Mouse (Mus musculus) limb, embryonic 12.5 days (tissue): ENCODE data around the gene Zfhx2. TPM values are rescaled to one million over a fixed set of nuclear protein-coding genes. Genes with fewer than 3 reads are reported as not detected.
A peak's percentile ranks its signal among the peaks of the same experiment; 100 is the strongest.

Source experiments
- ATAC-seq: fragments of 200-750 bp; cut with Nextera tagmentation; 2 replicates; pipeline ENCODE4 v1.8.0; 2017; ENCODE audit warnings: low read depth, moderate TSS enrichment; ENCODE audit not compliant: insufficient number of reproducible peaks, insufficient read depth, low FRiP score, low TSS enrichment
- H3K27ac ChIP-seq: fragments of 300-500 bp; sonication (generic); 2 replicates; pipeline ENCODE4 v1.5.1; 2016; ENCODE audit warnings: mild to moderate bottlenecking, moderate library complexity
- H3K27me3 ChIP-seq: fragments of 300-500 bp; sonication (generic); 2 replicates; pipeline ENCODE4 v1.6.1; 2016; ENCODE audit warnings: mild to moderate bottlenecking, moderate library complexity
- H3K36me3 ChIP-seq: fragments of 300-500 bp; sonication (generic); 2 replicates; pipeline ENCODE4 v1.6.1; 2016; ENCODE audit warnings: mild to moderate bottlenecking, moderate library complexity
- H3K4me1 ChIP-seq: fragments of 300-500 bp; sonication (generic); replicated peaks from 2 replicates; pipeline ENCODE4 v1.6.1; 2016
- H3K4me2 ChIP-seq: fragments of 300-500 bp; sonication (generic); 2 replicates; pipeline ENCODE4 v1.6.1; 2016; ENCODE audit warnings: mild to moderate bottlenecking, moderate library complexity
- H3K4me3 ChIP-seq: fragments of 300-500 bp; sonication (generic); replicated peaks from 2 replicates; pipeline ENCODE4 v1.5.1; 2016; ENCODE audit warnings: mild to moderate bottlenecking
- H3K9ac ChIP-seq: fragments of 300-500 bp; sonication (generic); replicated peaks from 2 replicates; pipeline ENCODE4 v1.6.1; 2016; ENCODE audit warnings: mild to moderate bottlenecking, moderate library complexity
- H3K9me3 ChIP-seq: fragments of 300-500 bp; sonication (generic); 2 replicates; pipeline ENCODE4 v1.6.1; 2016; ENCODE audit warnings: mild to moderate bottlenecking, moderate library complexity
- WGBS: fragments of 180-500 bp; shearing (Covaris S2); methylation state at CpG from one replicate; pipeline ENCODE4 v1.1.7; 2016; 5-methylcytosine and 5-hydroxymethylcytosine counted together
- polyA plus RNA-seq: library from polyadenylated mRNA; unstranded; fragments of >200 nt; fragmentation: Nextera tagmentation; extraction: Ambion mirVana; gene quantifications from 2 replicates; pipeline ENCODE4 v1.2.1, GENCODE M21; 2016

Zfhx2 gene
- polyA plus RNA-seq, 1 experiment from 2014 or later, result 6.9 TPM

- Histone ChIP-seq H3K36me3 (no peaks in the 10 kb centered on the region), H3K9me3 (no peaks in the 10 kb centered on the region), H3K4me1 (peaks cover 23% of the 10 kb centered on the region), H3K4me2 (peak overlapping the region; percentile 71), H3K27ac (0 out of 2 replicates have a peak overlapping the region, but pooled peaks have one; percentile 42), H3K4me3 (peak overlapping the region; percentile 56), H3K27me3 (peaks cover 3% of the 10 kb centered on the region; the same call in 1 of the 2 replicates), H3K9ac (peak overlapping the region; percentile 79)
- no peak for ATAC-seq
- 3% methylated on average over 34 of the region's 34 CpGs for WGBS
These were observed 787 bp downstream of the Zfhx2 start for GRCm38 (mm10) chr14:55091209-55091865.

- no peak for ATAC-seq
- Histone ChIP-seq H3K36me3 (no peaks in the 10 kb centered on the region), H3K4me3 (no peak overlapping the region), H3K9me3 (no peaks in the 10 kb centered on the region), H3K27me3 (peaks cover 3% of the 10 kb centered on the region; the same call in 1 of the 2 replicates), H3K4me1 (peaks cover 14% of the 10 kb centered on the region), H3K4me2 (no peak overlapping the region), H3K27ac (no peak overlapping the region), H3K9ac (no peak overlapping the region)
- 47% methylated on average over 13 of the region's 13 CpGs for WGBS
These were observed 2.8 kb downstream of the Zfhx2 start for GRCm38 (mm10) chr14:55089199-55089947.

GRCm38 (mm10) chr14:55086009-55086514 is 6.1 kb downstream of the Zfhx2 start:
- peaks cover 10% of the 10 kb centered on the region for H3K4me1 ChIP-seq
- H3K4me3 ChIP-seq, result no peak overlapping the region
- no peaks in the 10 kb centered on the region; the same call in 1 of the 2 replicates for H3K27me3 ChIP-seq
- H3K27ac ChIP-seq, result no peak overlapping the region
- ATAC-seq, result no peak
- H3K36me3 ChIP-seq, result no peaks in the 10 kb centered on the region
- H3K9me3 ChIP-seq, result no peaks in the 10 kb centered on the region
- no peak overlapping the region for H3K4me2 ChIP-seq
- H3K9ac ChIP-seq, result no peak overlapping the region
- WGBS, result 80% methylated on average over 6 of the region's 6 CpGs

DNA sequence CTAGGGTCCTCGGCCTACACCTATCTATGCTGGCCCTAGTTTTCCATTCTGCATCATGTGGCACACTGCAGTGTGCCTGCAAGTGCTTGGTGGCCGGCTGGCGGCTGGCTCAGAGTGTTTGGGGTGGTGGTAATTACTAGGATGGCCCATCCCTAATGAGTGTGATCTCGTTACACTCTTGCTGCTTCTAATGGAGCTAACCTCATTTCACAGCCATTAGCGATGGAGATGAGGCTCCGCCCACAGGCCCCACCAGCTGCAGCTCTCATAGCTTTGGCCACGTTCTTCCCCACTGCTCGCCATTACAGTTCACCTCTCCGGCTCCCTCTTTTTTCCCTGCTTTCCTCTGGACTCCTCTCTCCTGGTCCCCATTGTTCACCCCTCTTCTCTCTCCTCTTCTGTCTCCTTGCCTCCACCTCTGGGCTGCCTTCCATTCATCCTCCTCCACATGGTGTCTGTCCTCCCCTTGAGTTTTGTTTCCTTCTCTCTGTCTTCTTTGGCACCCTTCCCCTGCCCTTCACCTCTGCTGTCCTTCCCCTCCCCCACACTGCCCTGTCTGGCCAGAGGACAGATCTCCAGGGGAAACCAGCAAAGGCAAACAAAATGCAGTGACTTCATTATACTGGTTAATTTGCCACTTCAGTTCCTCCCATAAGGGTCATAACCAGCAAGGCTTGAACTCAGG is 6.7 kb downstream of the Zfhx2 start:
- no peak overlapping the region for H3K27ac ChIP-seq
- peaks cover 6% of the 10 kb centered on the region; the same call in 1 of the 2 replicates for H3K4me1 ChIP-seq
- H3K36me3 ChIP-seq, result no peaks in the 10 kb centered on the region
- no peaks in the 10 kb centered on the region for H3K27me3 ChIP-seq
- H3K4me3 ChIP-seq, result no peak overlapping the region
- no peak for ATAC-seq
- no peak overlapping the region for H3K9ac ChIP-seq
- no peaks in the 10 kb centered on the region for H3K9me3 ChIP-seq
- WGBS, result 31% methylated on average over 9 of the region's 9 CpGs
- H3K4me2 ChIP-seq, result no peak overlapping the region

DNA sequence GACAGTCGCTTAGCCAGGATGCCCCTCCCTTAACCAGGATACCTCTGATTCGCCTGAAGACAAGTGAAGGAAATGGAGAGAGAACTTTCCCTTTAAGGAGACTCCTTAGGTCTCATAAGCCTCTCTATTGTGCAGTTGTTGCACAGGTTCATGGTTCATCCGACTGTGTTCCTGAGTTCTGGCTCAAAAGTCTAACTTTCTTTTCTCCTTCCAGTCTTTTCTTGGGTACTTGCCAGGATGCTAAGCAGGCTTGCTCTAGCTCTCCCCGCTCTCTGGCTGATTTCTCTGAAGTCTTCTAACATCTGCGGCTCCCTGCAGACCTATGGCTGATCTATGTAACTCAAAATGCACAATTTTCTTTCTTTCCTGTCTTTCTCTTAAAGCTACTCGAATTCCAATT is 8.6 kb downstream of the Zfhx2 start:
- no peak for ATAC-seq
- Histone ChIP-seq H3K4me3 (no peak overlapping the region), H3K27ac (no peak overlapping the region), H3K4me2 (no peak overlapping the region), H3K36me3 (no peaks in the 10 kb centered on the region), H3K4me1 (peaks cover 12% of the 10 kb centered on the region), H3K27me3 (peaks cover under 1% of the 10 kb centered on the region; the same call in 1 of the 2 replicates), H3K9me3 (no peaks in the 10 kb centered on the region), H3K9ac (no peak overlapping the region)
- 79% methylated on average over 6 of the region's 6 CpGs for WGBS

- Histone ChIP-seq H3K4me1 (peaks cover 22% of the 10 kb centered on the region), H3K9me3 (no peaks in the 10 kb centered on the region), H3K4me2 (no peak overlapping the region), H3K4me3 (no peak overlapping the region), H3K36me3 (no peaks in the 10 kb centered on the region), H3K27me3 (peaks cover 19% of the 10 kb centered on the region), H3K27ac (no peak overlapping the region), H3K9ac (no peak overlapping the region)
- ATAC-seq, result no peak
- 32% methylated on average over 5 of the region's 5 CpGs for WGBS
These were observed 11.0 kb downstream of the Zfhx2 start for GRCm38 (mm10) chr14:55081105-55081504.

- Histone ChIP-seq H3K4me3 (peak overlapping the region; percentile 27), H3K9ac (peak overlapping the region; percentile 31; the same call in 1 of the 2 replicates)
- ATAC-seq, result peak; percentile 67; the same call in 1 of the 2 replicates
These were observed 12.7 kb downstream of the Zfhx2 start for GRCm38 (mm10) chr14:55079214-55079970.

DNA sequence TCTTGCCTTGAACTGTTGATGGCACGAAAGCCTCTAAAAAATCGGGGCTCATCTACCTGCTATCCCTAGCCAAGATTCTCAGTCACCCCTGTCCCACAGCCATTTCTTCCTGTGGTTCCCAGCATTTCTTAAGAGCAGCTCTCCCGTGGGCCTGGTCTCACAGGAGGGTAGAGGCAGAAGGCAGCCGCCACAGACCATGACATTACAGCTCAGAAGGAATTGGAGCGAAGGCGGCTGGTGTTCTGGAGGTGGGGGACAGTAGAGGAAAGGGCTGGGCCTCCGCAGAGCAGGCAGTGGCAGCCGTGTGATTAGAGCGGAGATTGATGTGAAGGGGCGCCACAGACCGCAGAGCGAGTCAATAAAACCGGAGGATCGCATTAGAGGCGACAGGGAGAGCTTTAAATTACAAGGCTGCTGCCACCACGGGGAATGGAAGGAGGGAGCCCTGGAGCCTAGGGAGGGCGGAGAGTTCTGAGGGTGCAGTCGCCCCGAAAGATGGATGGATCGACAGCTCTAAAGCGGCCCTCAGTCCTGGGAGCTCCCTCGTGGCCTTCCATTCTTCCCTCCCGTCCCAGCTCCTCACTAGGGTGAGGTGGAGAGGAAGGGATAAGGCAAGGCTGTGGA is 13.6 kb downstream of the Zfhx2 start:
- WGBS, result under 1% methylated on average over 23 of the region's 23 CpGs
- H3K4me3 ChIP-seq, result peak overlapping the region; percentile 27

More at GRCm38 (mm10) chr14:55079214-55079970, 12.7 kb downstream of the Zfhx2 start:
- peak overlapping the region; percentile 57 for H3K4me2 ChIP-seq
- H3K9me3 ChIP-seq, result no peaks in the 10 kb centered on the region
- H3K4me1 ChIP-seq, result peaks cover 22% of the 10 kb centered on the region
- WGBS, result 14% methylated on average over 8 of the region's 8 CpGs
- no peak overlapping the region for H3K27ac ChIP-seq
- H3K27me3 ChIP-seq, result peaks cover 19% of the 10 kb centered on the region
- peaks cover 3% of the 10 kb centered on the region; the same call in 1 of the 2 replicates for H3K36me3 ChIP-seq

DNA sequence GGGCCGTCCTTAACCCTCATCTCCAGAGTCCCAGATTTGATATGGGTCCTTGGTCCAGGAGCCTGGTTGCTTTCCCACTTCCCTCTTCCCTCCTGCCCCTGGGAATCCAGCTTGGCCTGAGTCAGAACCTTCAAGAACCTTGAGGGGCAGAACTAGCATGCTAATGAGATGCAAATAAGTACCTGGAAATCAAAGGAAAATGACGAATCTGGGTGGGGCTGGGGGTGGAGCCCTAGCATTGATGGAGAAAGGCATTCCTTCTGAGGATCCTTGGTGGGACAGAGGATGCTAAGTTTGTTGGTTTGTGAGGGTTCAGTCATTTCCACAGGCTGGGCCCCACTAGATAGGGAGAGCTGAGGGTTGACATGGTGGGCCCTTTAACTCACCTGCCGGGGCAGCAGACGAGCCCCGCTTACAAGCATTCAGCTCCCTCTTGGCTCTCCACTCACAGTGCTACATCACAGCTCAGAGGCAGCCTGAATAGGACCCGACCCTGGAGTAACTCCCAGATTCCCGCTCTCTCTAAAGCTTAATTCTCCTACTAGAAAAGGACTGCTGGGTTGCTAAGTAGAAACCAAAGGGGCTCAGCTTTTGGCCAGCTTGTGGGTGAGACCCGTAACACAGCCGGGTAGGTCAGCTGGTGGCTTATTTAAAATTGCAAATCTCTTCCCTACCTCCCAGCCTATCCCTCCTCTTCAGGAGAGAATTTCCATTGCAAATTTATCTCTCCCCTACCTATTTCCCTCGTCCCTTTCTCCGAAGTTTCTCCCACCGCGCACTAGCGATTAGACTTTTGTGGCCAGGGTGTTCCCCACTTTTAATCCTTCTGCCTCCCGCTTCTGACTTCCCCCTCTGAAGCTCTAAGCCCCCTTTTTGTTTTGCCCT is 14.4 kb downstream of the Zfhx2 start:
- H3K4me2 ChIP-seq, result peak overlapping the region; percentile 57
- 16% methylated on average over 15 of the region's 15 CpGs for WGBS

More for the DNA sequence above, 13.6 kb downstream of the Zfhx2 start:
- H3K9ac ChIP-seq, result peak overlapping the region; percentile 31; the same call in 1 of the 2 replicates
- H3K27me3 ChIP-seq, result peaks cover 22% of the 10 kb centered on the region
- no peaks in the 10 kb centered on the region for H3K9me3 ChIP-seq
- H3K4me1 ChIP-seq, result peaks cover 22% of the 10 kb centered on the region
- H3K36me3 ChIP-seq, result peaks cover 12% of the 10 kb centered on the region
- peak overlapping the region; percentile 57 for H3K4me2 ChIP-seq
- ATAC-seq, result peak; percentile 39; the same call in 1 of the 2 replicates
- H3K27ac ChIP-seq, result peak overlapping the region; percentile 67

More for the DNA sequence above, 14.4 kb downstream of the Zfhx2 start:
- peaks cover 24% of the 10 kb centered on the region for H3K4me1 ChIP-seq
- H3K36me3 ChIP-seq, result peaks cover 20% of the 10 kb centered on the region
- H3K9me3 ChIP-seq, result no peaks in the 10 kb centered on the region
- H3K27me3 ChIP-seq, result peaks cover 29% of the 10 kb centered on the region
- no peak for ATAC-seq
- peak overlapping the region; percentile 27; the same call in 1 of the 2 replicates for H3K4me3 ChIP-seq
- H3K27ac ChIP-seq, result no peak overlapping the region
- H3K9ac ChIP-seq, result 0 out of 2 replicates have a peak overlapping the region, but pooled peaks have one; percentile 13
